Mouse (Mus musculus) hematopoietic stem cell, adult 5-6 weeks (primary cell): ENCODE results near the gene Fbxo2. TPM values are rescaled to one million over a fixed set of nuclear protein-coding genes. Genes with fewer than 3 reads are reported as not detected.
A peak's percentile ranks its signal among the peaks of the same experiment; 100 is the strongest.
"Not testable (repeated sequence)": the region's sequence is repeated elsewhere in the genome, so short reads cannot be mapped to it uniquely, and the experiment has no call there.

Experiments
- ATAC-seq, 2 experiments: fragments of 125-278 bp in 1 of 2; replicated peaks in 1 of 2; 2 replicates each; pipeline ENCODE4 v1.8.0; 2016 to 2017; ENCODE audit warnings: inconsistent platforms in 2 of 2, mild to moderate bottlenecking in 2 of 2, moderate number of reproducible peaks in 2 of 2, low read depth in 1 of 2, moderate TSS enrichment in 1 of 2; ENCODE audit not compliant: low FRiP score in 2 of 2, poor library complexity in 2 of 2, severe bottlenecking in 2 of 2, insufficient read depth in 1 of 2, low TSS enrichment in 1 of 2
- total RNA-seq: library from RNA; stranded (forward); fragments of 172-1452, 232-1000 nt; gene quantifications from 2 replicates; pipeline ENCODE4 v1.2.3, GENCODE M21; 2017

Fbxo2 gene
- total RNA-seq: not detected in 2 replicates

- ATAC-seq: peak in 1 of 2 experiments; percentile 2; a peak in 1 of 4 replicates
These were observed at the start of gene Fbxo2, which contains the start of gene Fbxo44 for GRCm38 (mm10) chr4:148160436-148161390. Gene Fbxo2, plus strand, starts transcription at chr4:148160621. Gene Fbxo44, minus strand, starts transcription at chr4:148160482.

- no peak for ATAC-seq
These were observed 47.9 kb upstream of the Fbxo2 start for GRCm38 (mm10) chr4:148112519-148112918.

GRCm38 (mm10) chr4:148114758-148115391 lies 45.5 kb upstream of the Fbxo2 start:
- ATAC-seq: peak; percentile 89

GRCm38 (mm10) chr4:148115467-148115866 lies 45.0 kb upstream of the Fbxo2 start:
- peak; percentile 67 to 81 for ATAC-seq

GRCm38 (mm10) chr4:148116657-148117056 lies 43.8 kb upstream of the Fbxo2 start:
- no peak for ATAC-seq

GRCm38 (mm10) chr4:148117392-148117791 lies 43.0 kb upstream of the Fbxo2 start:
- ATAC-seq: no peak

- not testable (repeated sequence) for ATAC-seq
These were observed 40.8 kb upstream of the Fbxo2 start for GRCm38 (mm10) chr4:148119578-148119977.

GRCm38 (mm10) chr4:148120555-148120954 lies 39.9 kb upstream of the Fbxo2 start:
- no peak for ATAC-seq

- ATAC-seq: no peak
These were observed 39.1 kb upstream of the Fbxo2 start for GRCm38 (mm10) chr4:148121362-148121761.

GRCm38 (mm10) chr4:148121982-148122693 lies 38.3 kb upstream of the Fbxo2 start:
- ATAC-seq: no peak

GRCm38 (mm10) chr4:148122694-148123066 lies 37.7 kb upstream of the Fbxo2 start:
- no peak for ATAC-seq

- ATAC-seq: no peak
These were observed 32.2 kb upstream of the Fbxo2 start for GRCm38 (mm10) chr4:148128241-148128640.

- no peak; a peak in 1 of 4 replicates for ATAC-seq
These were observed 31.7 kb upstream of the Fbxo2 start for GRCm38 (mm10) chr4:148128672-148129071.

GRCm38 (mm10) chr4:148130133-148130532 lies 30.3 kb upstream of the Fbxo2 start, which contains the start of gene Mad2l2:
Gene Mad2l2, plus strand, starts transcription at chr4:148130384.
- no peak for ATAC-seq

GRCm38 (mm10) chr4:148130561-148131413 lies 29.6 kb upstream of the Fbxo2 start, which contains the start of gene Draxin:
Gene Draxin, minus strand, starts transcription at chr4:148130698.
- ATAC-seq: peak; percentile 37 to 57

GRCm38 (mm10) chr4:148131497-148132081 lies 28.8 kb upstream of the Fbxo2 start:
- ATAC-seq: peak; percentile 42 to 61; a peak in 3 of 4 replicates
